Mouse (Mus musculus) spleen, postnatal 10 days (tissue): ENCODE results near the gene Tox2.

Source experiments
- DNase-seq, 2 experiments: peaks; one replicate each; pipeline ENCODE4 v3.0.0; 2021 to 2022; ENCODE audit warnings: low spot score in 2 of 2

The Tox2 gene

DNA sequence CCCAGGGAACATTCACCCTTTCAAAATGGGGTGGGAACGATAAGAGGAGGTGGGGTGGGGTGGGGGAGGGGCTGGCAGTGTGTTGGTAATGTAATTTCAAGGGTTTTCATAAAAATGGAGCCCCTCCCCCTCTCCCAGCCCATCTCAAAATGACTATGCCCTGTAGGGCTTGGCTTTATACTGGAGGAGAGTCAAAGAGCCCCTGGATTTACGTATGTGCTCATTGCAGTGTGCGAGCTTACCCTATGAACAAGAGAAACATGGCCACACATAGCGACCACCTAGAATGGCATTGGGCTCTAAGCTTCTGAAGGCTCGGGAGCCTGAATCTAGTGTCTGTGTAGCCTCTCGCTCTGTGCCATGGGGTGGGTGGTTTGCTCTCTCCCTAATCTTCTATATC, 51.3 kb downstream of the Tox2 start:
- DNase-seq = no peak

- DNase-seq = no peak
These were observed 53.8 kb downstream of the Tox2 start for GRCm38 (mm10) chr2:163256765-163257164.

GRCm38 (mm10) chr2:163261362-163262054, 58.6 kb downstream of the Tox2 start:
- no peak for DNase-seq

DNA sequence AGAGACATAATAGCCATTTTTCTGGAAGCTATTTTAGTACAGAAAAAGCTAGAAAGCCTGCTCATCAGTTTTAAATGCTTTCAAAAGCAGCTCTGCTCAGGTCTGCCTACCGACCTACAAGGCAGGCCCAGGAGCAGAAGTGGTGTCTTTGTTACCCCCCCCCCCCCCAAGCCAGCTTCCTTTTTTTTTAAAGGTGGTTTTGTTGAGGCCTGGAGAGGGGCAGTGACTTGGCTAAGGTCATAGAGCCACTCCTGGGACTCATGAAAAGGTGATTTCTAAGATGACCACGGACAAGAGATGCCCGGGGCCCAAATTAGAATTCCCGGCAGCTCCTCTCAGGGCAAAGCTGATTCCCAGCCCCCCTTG, 59.1 kb downstream of the Tox2 start:
- no peak for DNase-seq

- DNase-seq = no peak
These were observed 64.2 kb downstream of the Tox2 start for GRCm38 (mm10) chr2:163267097-163267496.

- no peak for DNase-seq
These were observed 68.9 kb downstream of the Tox2 start for GRCm38 (mm10) chr2:163271581-163272492.

DNA sequence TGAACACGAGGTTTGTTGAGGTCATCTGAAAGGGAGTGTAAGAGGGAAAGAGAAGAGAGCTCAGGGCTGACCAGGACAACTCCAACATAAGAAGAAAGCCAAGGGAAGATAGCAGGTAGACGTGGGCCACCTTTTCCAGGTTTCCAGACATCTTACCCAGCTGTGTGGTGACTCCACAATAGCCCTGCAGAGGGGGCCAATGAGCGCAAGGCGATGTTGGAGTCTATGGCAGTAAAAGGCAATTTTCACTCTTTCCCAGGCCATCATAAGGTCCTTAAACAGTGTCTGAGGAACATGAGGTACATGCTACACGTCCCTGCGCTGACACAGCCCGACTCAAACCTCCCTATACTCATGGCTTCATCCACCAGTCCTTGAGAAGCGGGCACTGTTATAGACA, 70.9 kb downstream of the Tox2 start:
- DNase-seq = peak in 1 of 2 experiments; percentile 20

GRCm38 (mm10) chr2:163275986-163276385, 73.1 kb downstream of the Tox2 start:
- DNase-seq = no peak

DNA sequence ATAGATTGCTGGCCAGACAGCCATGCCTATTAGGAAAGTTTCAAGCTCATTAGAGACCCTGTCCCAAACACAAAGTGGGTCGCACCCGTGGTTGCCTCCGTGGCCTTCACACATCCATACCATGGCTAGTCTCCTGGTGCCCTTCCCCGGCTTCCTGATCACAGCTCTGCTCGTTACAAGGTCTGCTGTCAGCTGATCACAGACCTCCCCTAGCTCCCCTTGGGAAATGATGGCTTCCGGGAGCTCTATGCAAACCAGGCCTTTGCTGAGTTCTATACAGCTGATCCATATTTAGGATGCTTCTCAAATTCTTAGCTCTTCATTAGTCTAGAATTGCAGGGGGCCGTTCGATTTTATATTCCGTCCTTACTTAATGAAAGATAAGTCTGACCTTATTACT, 75.1 kb downstream of the Tox2 start:
- no peak for DNase-seq

GRCm38 (mm10) chr2:163280636-163281322, 77.9 kb downstream of the Tox2 start:
- no peak for DNase-seq

DNA sequence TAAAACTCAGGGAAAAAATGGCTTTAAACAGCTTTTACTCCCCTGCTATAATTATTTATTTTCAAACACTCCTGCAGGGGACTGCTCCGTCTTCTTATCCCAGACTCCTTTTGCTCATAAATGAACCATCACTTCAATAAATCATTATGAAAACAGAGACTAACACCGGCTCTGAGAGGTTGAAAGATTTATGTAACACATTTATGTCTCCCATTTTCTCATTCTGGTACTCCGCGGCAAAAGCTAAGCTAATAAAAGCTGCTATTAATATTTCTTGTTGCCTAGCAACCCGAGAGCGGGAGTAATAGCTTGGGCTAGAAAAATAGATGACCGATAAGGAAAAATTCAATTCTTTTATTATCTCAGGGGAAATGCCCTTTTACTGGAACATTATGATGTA, 81.9 kb downstream of the Tox2 start:
- DNase-seq = no peak

DNA sequence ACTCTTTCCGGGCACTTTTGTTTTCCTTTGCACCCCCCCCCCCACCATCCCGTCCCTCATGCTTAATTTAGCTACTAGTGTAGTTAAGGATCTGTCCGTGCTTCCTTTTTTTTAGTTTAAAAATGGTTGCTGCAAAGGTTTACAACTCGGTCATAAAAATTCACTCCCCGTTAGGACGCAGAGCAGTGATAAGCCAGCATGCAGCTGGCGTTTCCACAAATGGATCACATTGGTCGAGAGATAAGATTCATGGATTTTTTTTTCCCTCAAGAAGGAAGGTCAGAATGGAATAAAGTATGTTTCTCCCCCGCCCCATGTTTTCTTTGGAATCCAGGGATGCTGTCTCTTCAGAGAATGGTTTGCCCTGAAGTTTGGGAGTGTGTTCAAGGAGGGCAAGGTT, 82.4 kb downstream of the Tox2 start:
- DNase-seq = no peak

GRCm38 (mm10) chr2:163285762-163286161, 82.8 kb downstream of the Tox2 start:
- no peak for DNase-seq

DNA sequence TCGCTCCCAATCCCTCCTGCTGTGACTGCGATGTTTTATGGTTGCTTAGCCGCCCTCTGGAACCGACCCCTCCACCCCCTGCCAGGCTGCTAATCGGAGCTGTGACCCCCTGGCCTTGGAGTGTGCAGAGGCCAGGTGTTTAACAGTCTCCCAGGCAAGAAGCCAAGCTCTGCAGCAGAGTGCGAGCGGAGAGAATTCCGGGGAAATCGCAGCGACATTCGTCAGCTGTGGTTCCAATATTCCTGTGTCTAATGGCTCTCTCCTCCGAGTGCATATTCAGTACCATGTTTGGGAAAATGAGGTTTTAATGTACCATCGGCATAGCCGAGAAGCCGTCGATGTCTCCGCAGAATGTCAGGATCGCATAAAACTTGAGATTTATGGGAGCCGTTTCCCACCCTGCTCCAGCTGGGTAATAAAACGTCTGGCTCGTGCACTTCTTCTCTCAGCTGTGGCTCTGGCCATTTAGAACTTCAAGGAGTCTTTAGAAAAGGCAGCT, 86.0 kb downstream of the Tox2 start:
- DNase-seq = no peak

DNA sequence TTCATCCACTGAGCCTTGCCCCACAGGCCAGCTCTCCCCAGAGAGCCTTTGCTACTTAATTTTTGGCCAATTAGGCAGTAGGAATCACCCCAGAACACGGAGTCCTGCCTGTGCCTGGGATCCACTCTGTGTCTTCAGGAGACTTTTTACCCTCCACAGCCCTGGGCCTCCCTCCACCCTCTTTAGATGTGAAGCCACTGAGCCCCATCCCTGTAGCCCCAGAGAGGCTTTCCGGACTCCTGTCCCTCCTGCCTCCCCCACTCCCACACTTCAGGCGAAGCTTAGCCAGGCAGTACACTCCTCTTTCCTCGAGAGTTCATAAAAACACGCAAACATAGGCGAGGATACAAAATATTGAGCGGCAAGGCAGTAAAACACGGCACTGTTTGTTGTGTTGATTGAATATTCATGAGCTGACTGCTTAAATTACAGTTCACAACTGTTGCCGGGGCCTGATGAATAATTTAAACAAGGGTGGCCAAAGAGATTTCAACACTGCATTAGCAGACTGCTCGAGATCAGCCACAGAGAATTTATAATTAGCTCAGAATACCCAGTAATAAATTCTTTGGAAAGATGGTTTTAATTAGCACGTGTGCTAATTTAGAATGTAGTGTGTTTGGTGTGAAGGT, 94.2 kb downstream of the Tox2 start:
- no peak for DNase-seq

DNA sequence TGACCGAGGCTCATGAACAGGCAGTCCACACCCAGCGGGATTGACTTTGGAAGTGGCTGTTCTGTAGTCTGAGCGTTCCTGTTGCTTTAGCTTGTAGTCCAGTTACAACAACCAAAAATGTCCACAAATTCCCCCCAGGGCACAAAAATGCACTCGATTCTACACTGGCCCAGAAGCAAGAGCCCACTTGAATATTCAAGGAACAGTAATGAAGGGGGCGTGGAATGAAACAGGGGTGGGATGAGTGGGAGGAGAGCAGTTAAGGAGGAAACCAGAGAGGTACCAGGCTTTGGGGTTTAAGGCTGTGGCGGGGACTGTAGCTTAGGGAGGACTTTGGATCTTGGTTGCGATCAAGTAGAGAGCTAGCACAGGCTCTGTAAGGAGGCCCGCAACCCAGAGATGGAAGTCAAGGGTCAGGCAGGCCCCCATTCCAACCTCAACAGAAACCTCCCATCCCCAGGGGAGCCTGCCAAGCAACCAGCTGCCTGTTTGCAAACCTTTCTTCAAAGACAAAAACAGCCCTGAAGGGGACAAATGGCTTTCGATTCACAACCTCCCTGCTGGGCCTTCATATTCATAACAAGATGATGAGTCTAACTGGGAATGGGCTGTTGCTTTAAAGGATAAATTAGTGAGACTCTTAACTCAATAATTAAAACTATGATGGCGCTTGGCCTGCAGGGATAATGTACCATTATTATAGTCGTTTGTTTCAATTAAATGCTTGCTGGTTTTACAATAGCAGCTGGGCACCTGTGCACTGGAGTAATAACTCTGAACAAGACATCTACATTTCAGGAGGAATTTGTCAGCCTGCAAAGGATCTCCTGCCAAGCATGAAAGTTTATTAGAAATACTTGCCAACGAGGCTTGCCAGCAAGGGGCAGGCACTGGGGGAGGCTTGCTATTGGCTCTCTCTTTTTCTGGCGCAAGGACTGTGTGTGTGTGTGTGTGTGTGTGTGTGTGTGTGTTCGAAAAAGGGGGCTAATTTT, 97.4 kb downstream of the Tox2 start:
- no peak for DNase-seq

DNA sequence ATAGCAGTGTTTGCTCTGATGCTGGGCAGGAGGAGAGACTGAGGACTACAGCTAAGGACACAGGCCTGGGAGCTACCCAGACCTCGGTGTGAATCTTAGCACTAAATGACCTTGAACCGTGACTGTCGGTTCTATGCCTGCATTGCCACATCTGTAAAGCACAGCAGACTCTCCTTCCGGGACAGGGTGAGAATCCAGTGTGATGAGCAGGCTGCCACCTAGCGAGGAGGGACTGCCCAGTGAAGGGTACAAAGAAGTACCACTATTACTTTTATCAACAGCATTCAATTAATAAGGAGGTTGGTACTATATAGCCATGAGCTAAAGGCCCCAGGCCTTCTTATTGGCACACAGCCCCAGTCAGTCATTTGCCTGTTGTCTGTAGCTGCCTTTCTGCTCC, 98.7 kb downstream of the Tox2 start:
- DNase-seq = no peak

GRCm38 (mm10) chr2:163303037-163303436, 100.1 kb downstream of the Tox2 start:
- DNase-seq = no peak

DNA sequence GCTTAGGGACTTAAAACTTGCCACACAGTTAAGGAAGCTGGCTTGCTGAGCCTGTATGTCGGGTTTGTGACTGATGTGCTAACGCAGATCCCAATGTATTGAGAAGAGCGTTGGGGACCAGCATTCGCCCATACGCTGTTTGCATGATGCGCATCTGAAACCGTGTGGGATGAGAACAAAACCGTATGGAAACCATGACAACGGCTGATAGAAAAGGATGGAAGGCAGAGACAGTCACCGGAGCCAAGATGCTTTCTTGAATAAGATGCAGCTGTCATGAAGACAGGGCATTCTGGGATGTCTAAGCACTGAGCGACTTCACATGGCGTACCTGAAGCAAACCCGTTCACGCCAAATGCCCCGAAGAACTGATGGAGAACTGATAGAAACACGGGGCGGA, 106.5 kb downstream of the Tox2 start:
- no peak for DNase-seq

GRCm38 (mm10) chr2:163310163-163310688, 107.3 kb downstream of the Tox2 start:
- DNase-seq = no peak
